Mouse (Mus musculus) cortical plate, adult 2 months (tissue): ENCODE data around the gene Dnah17.

ENCODE experiments used
- CTCF ChIP-seq: fragments of 200-500 bp; IDR thresholded peaks from 2 replicates; pipeline ENCODE4 v1.5.1; 2011; ENCODE audit warnings: mild to moderate bottlenecking, control low read depth, low read length; ENCODE audit not compliant: insufficient read depth; ENCODE audit errors: extremely low read depth
- POLR2A ChIP-seq: fragments of 200-500 bp; IDR thresholded peaks from 2 replicates; pipeline ENCODE4 v1.6.1; 2011; ENCODE audit warnings: mild to moderate bottlenecking, low read length, control low read depth; ENCODE audit not compliant: insufficient read depth; ENCODE audit errors: extremely low read depth

DNA sequence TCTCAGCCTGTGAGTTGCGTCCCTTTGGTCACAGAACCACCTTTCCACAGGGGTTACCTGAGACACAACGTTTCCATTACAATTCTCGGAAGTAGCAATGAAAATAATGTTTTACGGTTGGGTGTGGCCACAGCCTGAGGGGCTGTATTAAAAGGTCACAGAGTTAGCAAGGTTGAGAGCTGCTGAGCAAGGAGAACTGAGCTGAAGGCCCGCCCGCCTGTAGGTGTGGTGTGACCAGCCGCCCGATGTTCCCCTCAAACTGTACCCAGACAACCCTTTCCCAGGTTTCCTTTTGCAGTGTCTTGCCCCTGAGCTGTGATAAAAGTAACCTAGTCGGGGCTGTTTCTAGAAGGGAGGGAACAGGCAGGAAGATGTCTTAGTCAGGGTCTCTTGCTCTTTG, 95.4 kb downstream of the Dnah17 start:
- no peak for TF ChIP-seq CTCF
- TF ChIP-seq POLR2A: no peak
